Mouse (Mus musculus): ENCODE results near the gene Gpn2.

Gpn2 gene

DNA sequence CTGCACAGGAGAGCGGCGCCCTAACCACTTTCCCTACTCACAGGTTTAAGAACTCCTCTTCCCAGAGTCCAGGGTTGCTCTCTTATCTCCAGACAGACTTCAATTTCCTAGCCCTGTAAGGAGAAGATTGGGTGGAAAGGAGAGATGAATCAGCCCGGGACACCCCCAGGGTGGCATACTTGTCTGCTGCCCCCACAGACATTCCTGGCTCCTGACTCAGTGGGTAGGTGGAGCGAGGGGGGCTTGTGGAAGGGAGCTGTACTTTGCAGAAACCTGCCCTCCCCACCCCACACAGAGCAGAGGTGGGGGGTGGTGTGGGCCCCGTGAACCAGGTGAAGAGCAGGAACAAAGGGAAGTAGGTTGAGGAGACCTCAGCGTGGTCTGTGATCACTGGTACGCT is 11.4 kb downstream of the Gpn2 start:
- no peak for DNase-seq (ENCODE audit: low spot score in 2 of 2)

DNA sequence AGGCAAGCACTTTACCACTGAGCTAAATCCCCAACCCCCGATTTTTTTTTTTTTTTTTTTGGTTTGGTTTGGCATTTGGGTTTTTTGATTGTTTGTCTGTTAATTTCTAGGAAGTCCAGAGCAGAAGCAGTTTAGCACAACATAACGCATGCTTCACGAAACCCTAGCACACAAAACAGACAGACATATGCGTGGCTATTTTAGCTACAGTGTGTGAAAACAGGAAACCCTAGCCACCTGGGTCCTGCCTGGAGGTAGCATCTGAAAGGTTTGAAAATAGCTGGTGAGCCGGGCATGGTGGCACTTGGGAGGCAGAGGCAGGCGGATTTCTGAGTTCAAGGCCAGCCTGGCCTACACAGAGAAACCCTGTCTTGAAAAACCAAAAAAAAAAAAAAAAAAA is 11.9 kb downstream of the Gpn2 start:
- DNase-seq (ENCODE audit: low spot score in 2 of 2), result no peak

DNA sequence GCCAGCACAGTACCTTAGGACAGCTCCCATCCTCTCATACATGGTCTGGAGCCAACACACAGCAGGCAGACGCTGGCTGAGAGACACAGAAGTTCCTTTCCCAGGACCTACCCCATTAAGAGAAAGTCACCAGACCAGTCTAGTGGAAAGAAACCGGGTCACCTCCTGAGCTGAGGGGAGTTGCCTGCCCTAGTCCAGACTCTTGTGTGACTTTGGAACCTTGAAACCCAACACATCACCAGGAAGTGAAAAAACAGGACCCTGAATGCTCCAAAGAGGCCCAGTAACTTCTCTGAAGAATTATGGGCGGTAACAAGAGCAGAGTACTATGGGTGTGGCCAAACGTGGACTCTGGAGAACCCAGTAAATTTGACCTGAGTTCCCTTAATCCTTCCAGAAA is 14.5 kb downstream of the Gpn2 start:
- no peak for DNase-seq (ENCODE audit: low spot score in 2 of 2)

DNA sequence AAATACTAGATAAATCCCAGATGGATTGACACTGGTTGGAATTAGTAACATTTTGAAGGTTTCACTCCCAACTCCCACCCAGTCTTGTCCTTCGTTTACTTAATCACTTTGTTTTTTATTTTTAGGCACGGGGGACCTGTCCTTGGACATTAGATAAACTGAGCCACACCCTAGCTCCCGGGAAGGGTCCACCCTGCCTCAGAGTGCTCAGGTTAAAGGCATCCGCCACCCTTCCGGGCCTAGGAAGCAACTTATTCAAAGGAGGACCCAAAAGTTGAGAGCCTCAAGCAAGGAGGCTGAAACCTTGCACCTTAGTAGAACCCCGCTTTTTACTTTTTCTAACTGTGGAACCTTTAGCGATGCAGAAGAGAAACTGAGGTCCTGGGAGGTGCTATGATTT is 15.0 kb downstream of the Gpn2 start:
- DNase-seq (ENCODE audit: low spot score in 2 of 2), result no peak

DNA sequence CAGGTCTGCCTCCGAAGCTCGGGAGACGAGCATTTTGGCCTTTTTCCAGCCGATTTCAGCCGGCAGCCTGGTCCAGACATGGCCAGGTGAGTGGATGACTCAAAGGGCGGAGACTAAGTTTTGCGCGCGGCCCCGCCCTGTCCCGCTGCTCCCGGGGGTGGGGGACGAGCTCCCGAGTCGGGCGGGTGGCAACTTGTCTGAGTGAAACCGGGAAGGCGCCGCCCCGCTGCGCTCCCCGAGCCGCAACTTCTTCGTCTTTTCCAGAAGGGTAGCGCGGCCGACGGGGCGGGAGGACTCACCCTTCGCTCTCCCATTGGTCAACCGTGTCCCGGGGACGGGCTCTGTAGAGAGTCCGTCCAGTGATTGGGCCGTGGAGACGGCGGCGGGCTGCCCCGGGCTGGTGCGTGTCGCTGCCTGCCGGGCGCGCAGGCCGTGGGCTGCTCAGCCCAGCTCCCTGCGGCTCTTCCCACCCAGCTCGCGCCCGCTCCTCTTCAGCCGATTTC is 15.5 kb downstream of the Gpn2 start:
- peak; percentile 68 to 76 for DNase-seq (ENCODE audit: low spot score in 2 of 2)

DNA sequence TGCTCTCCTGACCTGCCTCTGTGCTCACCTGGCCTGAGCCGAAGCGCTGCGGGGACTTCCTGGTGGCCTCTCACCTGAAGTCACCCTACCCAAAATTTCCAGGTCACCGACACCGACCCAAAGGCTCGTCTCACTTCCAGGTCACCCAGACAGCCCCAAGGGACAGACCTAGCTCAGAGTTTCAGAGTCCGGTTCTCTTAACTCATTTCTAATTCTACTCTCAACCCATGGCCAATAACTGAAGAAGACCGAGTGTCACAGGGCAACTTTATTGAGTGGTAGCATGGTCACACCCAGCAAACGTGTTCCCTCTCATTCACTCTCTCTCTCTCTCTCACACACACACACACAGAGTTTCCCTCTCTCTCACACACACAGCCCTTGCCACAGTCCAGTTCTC is 16.1 kb downstream of the Gpn2 start:
- DNase-seq (ENCODE audit: low spot score in 2 of 2), result no peak

DNA sequence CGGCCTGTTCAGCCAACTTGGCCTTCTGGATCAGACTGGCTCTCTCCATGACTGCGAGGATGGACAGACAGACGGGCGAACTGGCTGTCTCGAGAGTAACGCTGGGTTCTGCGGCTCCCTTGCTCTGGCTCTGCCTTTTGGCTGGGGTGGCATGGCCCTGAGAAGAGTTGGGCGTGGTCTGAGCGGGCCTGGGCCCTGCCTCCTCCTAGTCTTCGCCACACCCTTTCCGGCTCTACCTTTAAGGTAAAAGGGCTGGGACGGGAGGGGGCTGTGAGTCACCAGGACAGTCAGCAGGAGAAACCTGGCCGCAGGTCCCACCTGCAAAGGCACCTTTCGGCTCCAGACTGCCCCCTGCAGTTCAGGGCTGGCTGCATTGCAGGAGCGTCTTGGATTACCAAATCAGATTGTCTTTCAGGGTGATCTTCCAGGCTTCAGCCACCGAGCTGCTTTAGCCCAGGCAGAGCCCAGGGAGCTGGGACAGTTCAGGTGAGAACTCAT is 17.6 kb downstream of the Gpn2 start, which contains the start of gene Sfn:
Gene Sfn, minus strand, starts transcription at position 448 of the 498 bp plus-strand sequence.
- peak; percentile 33 to 74 for DNase-seq (ENCODE audit: low spot score in 2 of 2)

DNA sequence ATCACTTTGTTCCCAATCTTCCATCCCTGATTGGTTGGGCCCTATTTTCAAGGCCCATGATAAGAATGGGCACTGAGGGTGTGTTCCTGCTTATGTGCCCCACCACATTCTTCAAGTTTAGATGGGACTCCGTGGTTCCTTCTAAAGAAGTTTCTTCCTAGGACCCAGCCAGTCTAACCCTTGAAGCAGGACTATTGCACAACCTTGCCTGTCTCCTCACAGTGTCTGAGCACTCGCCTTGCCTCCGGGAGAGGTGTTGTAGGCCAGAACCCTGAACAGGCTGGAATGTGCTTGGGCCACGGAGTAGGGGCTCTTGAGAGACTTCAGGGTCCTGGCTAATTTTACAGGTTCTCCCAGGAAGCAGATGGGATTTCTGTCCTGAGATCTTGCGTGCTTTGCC is 18.9 kb downstream of the Gpn2 start:
- no peak for DNase-seq (ENCODE audit: low spot score in 2 of 2)

DNA sequence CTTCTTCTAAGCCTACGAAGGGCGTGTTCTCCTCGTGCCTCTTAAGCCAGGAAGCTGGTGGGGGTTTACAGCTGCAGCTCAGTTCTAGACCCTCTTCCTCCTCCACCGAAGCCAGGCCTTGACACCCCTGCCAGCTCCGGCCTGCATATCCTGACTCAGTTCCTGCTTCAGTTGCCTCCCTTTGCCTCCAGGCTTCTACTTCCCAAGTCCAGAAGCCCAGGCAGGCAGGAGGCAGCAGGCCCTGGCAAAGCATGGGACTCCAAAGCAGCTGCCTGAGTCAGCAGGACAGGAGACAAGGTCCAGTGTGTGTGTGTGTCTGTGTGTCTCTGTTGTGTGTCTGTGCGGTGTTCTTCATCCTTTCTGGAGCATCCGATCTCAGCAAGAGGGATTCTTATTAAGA is 20.0 kb downstream of the Gpn2 start:
- DNase-seq (ENCODE audit: low spot score in 2 of 2), result no peak

DNA sequence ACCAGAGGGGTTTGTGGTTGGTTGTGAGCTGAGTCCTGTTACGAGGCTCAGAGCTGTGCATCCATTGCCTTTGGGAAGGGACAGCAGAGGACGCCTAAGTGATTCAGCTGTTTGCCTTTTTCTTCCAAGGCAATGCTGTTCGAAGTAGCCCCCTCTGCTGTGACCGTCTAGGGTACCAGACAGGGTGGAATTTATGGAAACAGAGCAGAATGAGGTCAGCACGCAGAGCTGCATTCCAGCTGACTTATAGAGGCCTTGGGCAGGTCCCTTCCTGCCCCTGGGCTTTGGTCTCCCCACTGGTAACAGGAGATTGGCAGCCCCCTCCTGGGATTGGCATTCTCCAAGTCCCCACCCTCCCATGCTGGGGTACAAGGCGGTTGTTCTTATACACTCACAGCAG is 20.7 kb downstream of the Gpn2 start:
- DNase-seq (ENCODE audit: low spot score in 2 of 2), result no peak

DNA sequence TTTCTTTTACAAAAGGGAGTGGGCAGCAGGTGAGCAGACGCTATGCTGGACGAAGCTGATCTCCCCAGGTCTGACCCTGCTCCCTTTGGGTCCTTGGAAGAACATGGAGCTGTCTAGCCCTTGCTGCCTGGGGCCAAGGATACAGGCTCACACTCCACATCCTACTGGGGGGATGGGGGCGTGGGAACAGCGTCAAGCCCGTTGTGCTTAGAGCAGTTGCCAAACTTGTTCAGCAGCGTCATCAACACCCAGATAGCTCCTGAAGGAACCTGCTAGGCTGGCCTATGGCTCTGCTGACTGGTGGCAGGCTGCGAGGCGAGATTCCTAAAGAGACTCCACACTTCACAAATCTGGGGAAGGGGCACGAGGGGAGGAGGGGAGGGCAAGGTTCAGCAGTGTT is 21.2 kb downstream of the Gpn2 start:
- no peak for DNase-seq (ENCODE audit: low spot score in 2 of 2)

DNA sequence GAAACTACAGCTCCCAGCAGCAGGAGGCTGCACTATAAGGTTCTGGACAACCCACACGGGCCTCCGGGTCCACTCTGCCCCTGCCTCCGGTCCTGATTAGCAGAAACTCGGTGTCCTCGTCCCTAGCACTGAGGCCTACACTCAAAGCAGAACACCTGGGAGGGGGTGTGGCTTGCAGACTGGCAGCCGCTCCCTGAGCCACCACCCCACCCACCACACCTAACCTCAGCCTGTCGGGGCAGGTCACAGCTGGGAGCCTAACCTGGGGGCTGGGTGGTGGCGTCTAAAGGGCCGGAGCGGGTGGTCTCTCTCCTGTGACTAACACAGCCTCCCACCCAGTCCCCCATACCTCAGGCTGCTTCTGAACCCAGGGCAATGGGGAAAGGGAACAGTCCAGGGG is 23.1 kb downstream of the Gpn2 start:
- no peak for DNase-seq (ENCODE audit: low spot score in 2 of 2)

DNA sequence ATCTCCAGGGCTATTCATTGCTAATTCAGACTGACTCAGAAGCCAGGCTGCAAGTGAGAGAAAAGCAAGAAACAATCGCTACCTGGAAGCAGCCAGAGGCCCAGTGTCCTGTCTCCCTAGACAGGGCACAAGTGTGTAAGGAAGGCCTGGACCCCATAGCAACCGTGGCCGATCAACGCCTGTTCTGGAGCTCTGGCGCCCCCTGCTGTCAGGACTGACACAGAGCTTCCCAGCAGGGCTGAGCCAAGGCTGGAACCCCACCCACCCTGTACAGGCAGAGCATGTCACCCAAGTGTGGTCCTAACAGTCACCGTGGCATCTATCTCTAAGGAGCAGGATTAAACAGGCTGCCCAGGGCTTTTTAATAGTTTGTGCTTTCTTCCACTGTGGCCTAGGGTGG is 25.6 kb downstream of the Gpn2 start:
- peak; percentile 77 to 86 for DNase-seq (ENCODE audit: low spot score in 2 of 2)

DNA sequence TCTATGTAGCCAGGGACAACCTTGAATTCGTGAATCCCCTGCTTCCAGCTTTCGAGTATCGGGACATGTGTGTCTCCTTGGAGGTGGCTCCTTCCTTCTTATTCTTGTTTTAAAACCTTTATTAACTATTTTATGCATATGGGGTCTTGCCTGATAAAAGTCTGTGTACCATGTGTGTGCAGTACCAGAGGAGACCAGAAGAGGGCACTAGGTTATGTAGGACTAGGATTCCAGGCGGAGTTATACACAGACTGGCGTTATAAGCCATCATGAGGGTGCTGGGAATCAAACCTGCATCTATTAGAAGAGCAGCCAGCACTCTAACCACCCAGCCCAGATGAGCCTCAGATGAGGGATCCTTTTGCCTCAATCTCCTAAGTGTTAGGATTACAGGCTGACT is 27.7 kb downstream of the Gpn2 start:
- DNase-seq (ENCODE audit: low spot score in 2 of 2), result no peak

DNA sequence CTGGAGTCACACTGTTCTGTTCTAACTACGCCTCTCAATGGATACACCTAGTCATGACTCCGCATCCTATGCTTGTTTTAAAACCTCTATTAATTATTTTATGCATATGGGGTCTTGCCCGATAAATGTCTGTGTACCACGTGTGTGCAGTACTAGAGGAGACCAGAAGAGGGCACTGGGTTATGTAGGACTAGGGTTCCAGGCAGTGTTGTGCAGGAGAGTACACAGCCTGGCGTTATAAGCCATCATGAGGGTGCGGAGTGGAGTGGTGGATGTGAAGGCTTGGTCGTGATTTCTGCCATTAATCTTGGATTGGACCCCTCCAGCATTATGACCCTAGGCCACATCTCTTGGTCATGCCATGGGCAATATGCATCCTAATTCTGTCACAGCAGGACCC is 28.3 kb downstream of the Gpn2 start:
- no peak for DNase-seq (ENCODE audit: low spot score in 2 of 2)

DNA sequence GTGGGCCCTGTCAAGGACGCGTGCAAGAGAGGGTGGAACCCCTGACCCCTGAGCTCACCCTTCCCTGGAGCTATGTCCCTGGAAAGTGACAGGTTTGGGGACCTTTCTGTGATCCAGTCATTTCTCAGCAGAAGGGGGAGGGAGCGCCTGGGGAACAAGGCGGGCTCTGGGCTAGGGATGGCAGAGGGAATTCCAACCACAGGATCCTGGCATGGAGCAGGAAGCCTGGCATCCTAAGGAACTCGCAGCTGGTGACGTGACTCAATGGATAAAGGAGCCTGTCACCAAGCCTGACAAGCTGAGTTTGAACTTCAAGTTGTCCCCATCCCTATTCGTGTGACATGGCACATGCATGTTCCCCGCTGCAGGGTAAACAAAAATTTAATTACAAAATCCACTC is 28.9 kb downstream of the Gpn2 start:
- DNase-seq (ENCODE audit: low spot score in 2 of 2), result no peak

DNA sequence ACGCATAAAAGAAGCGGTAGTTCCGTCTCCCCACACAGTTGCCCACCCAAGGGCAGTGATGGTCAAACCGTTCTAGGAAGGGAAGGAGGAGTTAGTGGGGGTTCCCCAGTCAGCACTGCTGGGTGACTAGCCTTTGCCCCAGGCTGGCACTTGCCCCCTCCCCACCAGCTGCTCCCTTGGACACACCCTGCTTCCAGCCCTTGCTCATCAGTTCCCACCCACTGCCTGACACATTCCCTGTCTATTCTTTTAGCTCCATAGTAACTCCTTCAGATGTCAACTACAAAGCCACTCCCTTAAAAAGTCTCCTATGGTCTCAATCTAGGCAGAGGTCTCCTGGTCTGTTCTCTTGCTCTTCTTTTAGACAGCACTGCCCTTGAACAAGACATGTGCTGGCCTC is 29.7 kb downstream of the Gpn2 start:
- DNase-seq (ENCODE audit: low spot score in 2 of 2), result no peak

DNA sequence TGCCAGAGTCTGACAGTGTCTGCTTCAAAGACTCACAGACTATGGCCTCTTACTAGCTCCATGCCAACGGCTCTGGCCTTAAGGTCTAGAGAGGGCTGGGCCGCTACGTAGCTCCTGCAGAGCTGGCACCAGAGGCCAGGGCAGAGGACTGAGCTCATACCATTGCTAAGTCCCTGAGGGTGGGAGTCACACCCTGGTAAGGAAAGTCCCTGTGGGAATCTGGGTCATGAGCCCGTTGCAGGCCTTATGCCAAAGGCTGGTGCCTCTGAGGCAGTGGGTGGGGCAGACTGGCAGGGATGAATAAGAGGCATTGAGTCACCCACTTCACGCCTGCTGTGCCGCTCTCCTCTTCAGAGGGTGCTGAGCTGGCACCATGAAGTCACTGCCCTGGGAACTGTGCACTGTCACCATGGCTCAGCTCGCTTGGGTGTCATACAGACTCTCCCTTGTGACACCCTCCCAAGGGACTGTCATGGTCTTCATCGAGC is 30.2 kb downstream of the Gpn2 start:
- DNase-seq (ENCODE audit: low spot score in 2 of 2), result peak in 1 of 2 experiments; percentile 68

DNA sequence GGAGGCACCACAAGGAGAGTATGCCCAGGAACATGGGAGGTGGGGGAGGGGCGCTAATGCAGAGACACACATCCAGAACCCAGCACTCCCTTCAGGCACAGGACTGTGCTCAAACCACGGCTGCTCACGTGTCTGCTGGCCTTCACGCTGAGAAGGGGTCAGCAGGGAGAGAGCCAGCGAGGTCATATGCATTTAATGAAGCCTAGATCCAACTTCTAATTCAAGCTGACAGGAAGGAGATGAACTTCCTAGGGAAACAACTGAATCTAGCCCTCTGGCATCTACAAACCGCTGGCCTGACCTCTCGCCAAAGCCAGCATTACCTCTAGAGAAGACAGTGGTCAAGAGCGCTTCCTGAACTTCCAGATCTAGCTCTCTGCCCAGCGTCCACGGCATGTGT is 31.3 kb downstream of the Gpn2 start:
- DNase-seq (ENCODE audit: low spot score in 2 of 2), result no peak

DNA sequence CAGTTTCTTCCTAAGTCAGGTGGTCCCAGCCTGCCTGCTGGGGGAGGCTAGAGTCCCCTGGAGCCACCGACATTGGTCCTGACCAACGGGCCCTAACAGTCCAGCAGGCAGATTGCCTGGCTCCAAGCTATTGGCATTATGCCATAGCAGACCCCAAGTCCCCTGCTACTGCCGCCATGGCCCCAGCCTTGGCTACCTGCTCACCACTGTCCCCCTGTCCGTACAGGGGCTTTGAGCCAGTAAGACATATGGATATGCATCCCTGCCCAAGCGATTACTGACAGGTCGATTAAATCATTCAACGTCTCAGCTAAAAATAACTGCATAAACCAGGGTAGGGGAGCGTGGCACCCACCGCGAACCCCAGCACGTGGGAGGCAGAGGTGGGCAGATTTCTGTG is 33.8 kb downstream of the Gpn2 start:
- DNase-seq (ENCODE audit: low spot score in 2 of 2), result no peak

DNA sequence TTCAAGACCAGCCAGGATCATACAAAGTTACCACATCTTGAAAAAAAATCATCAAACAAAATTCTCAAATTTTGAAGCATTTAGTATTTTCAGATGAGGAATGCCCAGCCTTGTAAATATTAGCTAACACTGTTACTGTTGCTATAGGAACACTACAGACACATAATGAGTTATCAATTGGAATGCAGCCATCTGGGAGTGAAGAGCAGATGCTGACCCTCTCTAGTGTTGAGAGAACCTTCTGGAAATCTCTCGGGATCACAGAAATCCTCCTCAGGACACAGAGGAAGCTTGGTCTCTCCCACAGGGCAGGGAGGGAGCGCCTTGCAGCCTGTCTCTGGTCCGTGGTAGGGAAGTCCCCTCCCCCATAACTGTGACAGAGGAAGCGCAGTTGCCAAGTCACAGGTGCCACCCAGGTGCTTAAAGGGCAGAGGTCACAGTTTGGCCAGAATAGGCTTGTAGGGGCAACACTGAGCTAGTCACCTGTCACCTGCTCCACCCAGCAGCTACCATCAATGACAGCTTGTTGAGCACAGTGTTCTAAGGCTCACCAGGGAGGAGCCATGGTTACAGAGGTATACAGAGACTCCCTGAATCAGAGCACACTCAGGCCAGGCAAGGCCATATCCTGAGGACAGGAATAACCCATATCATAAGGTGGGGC is 35.4 kb downstream of the Gpn2 start:
- peak in 1 of 2 experiments; percentile 46 for DNase-seq (ENCODE audit: low spot score in 2 of 2)

DNA sequence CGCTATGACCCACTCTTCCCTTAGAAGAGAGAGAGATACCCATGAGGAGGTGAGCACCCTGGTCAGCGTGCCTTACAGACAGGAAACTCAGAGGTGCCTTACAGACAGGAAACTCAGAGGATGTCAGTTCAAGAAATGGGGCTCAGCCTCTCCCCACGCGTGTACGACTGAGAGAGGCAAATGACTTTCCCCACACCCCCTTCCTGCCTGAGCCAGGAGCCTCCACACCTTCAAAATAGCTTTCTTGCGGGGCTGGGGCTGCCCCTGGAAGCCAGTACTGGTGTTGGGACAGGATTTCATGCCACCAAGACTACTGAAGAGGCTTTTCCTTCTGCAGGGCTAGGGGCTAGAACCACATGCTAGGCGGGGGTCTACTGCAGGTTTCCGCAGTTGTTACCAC is 36.5 kb downstream of the Gpn2 start:
- DNase-seq (ENCODE audit: low spot score in 2 of 2), result peak; percentile 62 to 69

DNA sequence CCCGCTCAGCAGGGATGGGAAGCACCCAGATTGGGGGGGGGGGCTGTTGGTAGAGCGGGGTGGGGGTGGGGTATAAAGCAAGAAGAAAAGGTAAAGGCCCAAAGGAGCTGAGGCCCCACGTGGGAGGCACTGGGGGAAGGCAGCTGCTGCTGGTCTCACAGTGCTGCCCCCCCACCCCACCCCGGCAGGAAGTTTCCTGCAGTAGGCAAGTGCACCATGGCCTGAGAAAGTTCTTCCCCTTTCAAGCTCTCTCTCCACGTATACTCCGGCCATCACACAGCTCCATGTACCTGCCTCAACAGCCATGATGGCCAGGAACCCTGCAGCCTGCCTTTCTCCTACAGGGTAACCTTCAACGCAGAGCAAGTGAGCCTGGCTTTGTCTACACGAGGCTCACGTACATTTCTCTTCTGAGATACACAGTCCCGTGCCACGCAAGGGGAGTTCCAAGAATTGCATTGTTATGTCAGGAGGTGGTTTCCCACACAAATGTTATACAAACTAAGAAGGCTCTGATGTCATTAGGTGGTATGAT is 38.1 kb downstream of the Gpn2 start:
- DNase-seq (ENCODE audit: low spot score in 2 of 2), result peak; percentile 89 to 90

All from natural killer cell, adult 2 months (primary cell).